Mouse (Mus musculus) induced T-regulatory cell, adult 2 months (primary cell): ENCODE data around the gene Coasy.
A peak's percentile ranks its signal among the peaks of the same experiment; 100 is the strongest.
"Not testable (repeated sequence)": the region's sequence is repeated elsewhere in the genome, so short reads cannot be mapped to it uniquely, and the experiment has no call there.

ENCODE experiments used
- DNase-seq: peaks from one replicate; pipeline ENCODE4 v3.0.0-alpha.2; 2012; ENCODE audit warnings: low read depth

Coasy gene

DNA sequence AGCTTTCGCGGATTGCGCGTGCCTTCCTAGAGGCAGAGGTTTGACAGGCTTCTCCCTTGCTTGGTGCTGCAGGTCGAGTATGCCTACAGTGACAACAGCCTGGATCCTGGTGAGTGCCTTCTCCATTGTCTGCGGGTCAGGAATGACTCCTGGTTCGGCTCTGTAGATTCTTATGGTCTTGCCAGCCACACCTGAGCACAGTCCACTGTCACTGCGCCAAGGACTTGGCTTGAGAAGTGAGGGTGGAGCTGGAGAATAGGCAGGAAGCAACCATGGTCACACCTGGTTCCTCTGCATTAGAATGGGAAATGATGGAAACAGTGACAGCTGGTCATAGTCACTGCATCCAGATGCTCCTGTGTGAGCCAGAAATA, 5.3 kb downstream of the Coasy start:
- no peak for DNase-seq

DNA sequence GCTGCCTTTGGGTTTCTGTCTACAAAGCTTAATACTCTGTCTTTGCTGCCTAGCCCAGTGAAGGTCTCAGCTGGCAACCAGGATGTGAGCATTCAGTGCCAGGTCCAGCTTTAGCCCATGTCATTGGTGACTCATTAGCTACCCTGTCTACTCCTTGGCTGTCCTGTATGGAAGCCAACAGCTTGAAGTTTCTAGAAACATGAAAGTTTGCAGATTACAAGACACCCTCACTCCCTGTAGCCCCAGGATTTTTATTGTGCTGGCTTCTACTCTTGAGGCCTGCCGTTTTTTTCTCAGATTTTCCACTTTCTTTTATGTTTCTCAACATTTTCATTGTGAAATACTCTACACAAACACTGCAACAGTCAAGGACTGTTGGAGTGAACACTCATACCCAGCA, 7.6 kb downstream of the Coasy start:
- no peak for DNase-seq

DNA sequence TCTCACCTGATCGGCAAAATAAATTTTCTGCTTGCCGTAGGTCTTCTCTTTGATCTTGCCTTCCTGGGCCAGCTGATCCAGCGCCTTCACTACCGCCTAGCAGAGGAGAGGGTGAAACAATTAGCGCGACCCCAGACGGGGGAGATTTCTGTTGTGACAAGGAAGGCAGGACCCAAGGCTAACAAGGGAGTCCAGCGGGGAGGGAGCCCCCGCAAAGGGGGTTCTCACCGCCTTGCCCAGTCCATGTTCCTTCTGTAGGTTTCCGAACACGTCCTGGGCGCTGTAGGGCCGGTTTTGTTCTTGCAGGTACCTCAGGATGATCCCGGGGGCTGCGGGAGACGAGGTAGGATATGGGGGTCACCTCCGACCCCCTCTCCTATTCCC, 12.6 kb downstream of the Coasy start:
- no peak for DNase-seq

DNA sequence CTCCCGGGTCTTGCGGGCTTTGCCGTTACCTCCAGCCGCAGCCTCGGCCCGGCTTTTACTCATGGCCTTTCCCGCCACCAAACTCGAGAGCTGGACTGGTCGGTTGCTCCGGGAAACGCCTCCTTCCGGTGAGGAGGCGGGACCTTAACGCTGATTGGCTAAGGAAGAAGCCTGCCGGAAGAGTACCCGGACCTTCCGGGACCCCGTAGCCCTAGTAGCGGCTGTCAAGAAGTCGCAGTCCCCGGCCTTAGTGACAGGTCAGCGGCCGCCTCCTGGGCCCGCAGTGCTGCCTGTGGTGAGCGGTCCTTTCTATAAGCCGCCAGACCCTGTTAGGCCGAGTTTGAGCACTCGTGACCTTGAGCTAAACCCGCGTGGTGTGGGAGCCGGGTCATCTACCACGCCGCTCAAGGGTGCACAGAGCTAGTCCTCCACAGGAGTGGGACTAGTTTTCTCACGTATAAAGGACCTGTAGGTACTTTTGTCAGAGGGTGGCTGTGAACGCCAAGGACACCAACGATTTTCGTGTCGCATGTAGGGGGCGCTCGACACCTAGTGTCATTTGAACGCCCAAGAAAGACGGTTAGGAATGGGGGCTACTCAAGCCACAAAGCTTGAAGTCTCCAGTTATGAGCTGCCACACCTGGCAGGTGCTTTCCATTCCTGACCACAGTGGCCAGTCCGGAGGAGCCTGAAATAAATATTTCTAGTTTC, 13.1 kb downstream of the Coasy start, which contains the start of gene Psmc3ip:
Psmc3ip (minus strand) TSS at position 123 of the 711 bp plus-strand sequence.
- peak; percentile 96 for DNase-seq

DNA sequence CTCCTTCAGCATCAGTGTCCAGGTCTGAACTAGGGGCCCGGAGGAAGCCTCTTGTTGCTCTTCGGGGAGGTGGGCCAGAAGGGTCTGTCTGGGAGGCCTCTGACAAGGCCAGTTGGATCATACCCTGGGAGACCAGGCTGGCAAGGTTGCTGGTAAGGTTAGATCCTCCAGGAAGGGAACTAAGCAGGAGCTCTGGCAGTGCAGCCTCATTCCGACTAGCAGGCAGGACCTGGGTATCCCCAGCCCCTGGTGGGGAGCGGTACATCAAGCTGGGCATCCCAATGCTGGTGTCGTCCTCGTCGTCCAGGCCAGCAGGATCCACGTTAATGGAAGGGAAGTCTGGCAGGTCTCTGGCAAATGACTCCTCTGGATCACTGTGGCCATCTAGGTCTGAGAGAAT, 15.9 kb downstream of the Coasy start:
- no peak for DNase-seq

DNA sequence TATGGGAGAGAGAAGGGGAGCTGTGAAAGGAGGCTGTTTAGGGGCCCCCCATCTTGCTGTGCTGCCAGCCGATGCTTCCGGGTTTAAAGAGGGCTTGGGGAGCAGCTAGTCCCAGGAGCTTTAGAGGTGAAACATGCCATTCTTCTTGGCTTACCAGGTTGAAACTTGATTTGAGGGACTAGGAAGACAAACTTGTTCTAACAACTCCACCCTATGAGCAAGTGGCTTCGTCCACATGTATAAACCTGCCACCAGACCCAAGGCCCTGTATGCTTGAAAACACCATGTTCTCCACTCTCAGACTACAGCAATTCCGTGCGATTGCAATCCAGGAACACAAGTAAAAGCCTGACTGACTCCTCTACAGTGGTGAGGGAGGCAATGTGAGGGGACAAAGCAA, 20.6 kb downstream of the Coasy start:
- no peak for DNase-seq

DNA sequence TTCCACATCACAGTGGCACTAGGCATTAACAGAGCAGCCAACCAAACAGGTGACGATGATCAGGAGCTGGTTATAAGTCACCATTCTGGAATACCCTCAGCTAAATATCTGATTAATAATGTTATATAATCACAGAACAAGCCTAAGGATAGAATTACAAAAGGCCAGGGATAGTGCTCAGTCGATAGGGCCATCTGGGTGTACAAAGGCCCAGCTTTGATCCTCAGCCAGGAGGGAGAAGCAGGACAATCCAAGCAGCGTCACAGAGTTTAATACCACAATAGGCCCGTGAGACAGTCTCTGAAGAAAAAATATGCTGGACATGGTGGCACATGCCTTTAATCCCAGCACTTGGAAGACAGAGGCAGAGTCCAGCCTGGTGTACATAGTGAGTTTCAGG, 27.0 kb downstream of the Coasy start:
- DNase-seq, result no peak

DNA sequence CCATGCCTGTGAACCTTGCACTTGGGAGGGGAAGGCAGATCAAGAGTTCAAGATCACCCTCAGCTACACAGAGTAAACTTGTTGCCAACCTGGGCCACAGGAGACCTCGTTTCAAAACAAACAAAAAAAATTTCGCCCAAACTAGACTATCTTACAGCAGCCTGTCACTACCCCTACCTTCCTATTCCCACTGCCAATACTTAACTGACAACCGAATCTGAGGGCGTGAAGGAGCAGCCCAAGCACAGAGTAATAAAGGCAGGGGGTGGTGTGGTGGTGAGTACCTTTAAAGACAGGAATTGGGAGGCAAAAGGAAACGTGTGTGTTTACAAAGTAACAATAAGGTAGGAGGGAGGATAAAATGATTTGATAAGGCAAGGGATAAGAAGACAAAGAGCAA, 28.3 kb downstream of the Coasy start:
- DNase-seq, result no peak

DNA sequence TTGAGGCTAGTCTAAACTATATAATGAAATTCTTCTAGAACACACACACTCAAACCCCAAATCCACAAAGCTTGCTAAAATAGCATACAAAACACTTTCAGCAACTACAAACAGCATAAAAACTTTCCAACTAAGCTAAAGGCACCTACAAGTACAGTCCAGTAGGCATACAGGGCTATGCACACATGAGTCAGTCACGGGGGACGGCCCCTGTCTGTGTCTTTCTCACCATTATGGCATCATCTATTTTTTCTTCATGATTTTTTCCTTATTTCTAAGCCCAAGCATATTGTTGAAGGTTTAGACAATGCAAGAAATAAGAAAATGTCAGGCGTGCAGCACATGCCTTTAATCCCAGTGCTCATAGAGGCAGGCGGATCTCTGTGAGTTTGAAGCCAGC, 28.8 kb downstream of the Coasy start:
- DNase-seq, result no peak

DNA sequence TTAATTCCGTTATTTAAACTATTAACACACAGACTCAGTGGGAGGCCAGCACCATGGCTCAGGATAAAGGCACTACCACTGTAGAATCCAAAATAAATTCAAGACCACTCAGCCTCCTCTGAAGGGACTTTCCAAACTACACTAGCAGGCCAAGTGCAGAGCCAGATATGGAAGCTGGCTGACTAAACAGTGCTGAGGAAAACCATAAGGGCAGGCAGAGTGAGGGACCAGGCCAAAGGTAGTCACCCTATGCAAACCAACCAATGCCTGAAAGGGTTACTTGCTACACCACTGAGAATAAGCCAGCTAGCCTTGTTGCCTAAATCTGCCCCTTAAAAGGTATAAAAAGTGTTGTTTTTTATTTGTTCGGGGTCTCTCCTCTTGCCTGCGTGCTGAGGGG, 29.8 kb downstream of the Coasy start:
- no peak for DNase-seq

DNA sequence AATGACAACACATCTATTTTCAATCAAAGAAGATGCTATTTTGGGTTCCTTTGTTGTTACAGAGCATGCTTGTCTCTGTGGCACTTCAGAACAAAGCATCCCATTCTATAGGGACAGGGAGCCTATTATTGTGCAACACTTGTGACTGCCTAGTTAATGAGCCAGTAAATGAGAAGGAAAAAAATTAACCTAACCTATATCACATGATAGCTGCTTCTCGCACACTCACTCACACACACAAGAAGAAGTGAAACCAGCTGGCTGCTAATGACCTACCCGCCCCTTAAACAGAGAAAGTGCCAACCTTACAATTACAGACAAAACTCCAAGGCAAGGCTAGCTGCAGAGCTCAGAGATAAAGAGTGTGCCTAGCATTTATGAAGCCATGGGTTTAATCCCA, 33.2 kb downstream of the Coasy start:
- DNase-seq, result no peak

DNA sequence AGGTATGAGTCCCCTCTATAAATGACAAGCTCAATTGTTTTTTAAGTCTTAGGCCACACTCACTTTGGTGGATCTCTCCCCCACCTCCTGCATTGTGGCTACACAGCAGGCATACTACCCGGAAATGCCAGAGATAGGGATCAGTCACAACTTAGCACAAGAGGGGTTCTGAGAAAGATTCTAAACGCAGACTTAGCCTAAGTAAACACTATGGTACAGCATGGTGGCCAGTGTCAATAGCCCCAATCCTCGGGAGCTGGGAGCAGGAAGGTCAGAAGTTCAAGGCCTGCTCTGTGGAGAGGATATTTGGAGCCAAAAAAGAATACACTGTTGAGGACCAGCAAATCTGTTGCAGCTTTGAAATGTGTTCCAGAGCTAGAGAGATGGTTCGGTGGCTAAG, 35.7 kb downstream of the Coasy start:
- peak; percentile 47 for DNase-seq

DNA sequence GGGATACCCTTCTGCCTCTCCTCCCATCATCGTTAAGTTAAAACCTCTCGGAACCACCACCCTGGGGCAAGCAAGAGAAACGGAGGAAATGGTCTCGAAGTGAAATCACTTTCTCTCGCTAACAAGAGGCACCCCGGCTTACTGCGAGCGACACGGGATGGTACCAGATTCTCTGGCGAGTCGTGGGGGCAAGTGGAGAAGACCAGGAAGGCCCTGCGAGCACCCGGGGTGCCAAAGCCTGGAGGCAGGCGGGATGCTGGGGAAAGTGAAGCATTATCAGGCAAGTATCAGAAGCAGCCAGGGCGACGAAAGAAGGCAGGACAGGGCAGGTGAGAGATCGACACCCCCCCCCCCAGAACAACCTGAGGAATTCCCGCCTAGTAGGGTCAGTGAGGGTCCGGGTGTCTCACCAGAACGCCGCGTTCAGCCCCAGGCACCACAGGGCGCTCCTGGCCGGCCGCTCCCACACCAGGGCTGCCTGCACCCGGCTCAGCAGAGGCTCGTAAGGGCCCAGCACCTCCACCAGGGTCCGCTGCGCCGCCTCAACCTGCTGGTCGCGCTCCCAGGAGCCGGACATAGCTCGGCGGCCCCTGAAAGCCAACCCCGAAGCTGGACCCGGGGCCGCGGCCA, 36.9 kb downstream of the Coasy start:
- DNase-seq, result peak; percentile 61

DNA sequence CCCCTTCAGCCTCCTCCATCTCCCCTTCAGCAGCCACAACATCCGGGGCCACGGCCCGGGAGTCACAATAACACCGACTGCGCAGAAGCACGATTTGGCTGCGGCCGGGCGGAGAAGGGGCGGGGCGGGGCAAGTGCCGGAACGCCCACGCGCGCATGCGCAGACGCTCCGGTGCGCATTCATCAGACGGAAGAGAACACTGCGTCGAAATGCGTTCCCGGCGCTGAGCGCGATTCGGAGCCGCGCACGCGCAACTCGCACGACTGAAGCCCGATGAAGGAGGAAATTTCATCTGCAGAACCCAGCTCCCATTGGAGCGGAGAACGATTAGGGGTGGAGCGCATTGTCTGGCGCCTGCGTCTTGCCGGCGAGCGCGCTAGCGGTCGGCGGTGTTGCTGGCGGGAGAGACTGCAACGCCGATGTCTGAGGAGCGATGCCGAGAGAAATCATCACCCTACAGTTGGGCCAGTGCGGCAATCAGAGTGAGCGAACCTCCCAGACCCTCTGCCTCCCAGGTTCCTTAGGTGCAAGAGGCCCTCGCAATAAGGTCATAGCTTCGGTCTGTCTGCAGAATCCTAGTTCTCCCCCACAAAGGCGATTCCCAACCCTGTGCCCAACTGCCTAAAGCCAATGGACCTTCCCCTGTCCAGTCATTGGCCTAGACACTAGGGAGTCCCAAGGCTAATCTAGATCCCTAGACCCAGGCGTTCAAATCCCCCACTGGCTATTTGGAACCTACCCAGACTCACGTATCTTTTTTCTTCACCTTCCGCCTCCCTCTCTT, 37.6 kb downstream of the Coasy start, which contains the start of the genes Retreg3 and Tubg1:
Retreg3 (minus strand) TSS at position 133 of the 784 bp plus-strand sequence.
Tubg1 (plus strand) TSS at position 178 of the 784 bp plus-strand sequence.
- peak; percentile 100 for DNase-seq

DNA sequence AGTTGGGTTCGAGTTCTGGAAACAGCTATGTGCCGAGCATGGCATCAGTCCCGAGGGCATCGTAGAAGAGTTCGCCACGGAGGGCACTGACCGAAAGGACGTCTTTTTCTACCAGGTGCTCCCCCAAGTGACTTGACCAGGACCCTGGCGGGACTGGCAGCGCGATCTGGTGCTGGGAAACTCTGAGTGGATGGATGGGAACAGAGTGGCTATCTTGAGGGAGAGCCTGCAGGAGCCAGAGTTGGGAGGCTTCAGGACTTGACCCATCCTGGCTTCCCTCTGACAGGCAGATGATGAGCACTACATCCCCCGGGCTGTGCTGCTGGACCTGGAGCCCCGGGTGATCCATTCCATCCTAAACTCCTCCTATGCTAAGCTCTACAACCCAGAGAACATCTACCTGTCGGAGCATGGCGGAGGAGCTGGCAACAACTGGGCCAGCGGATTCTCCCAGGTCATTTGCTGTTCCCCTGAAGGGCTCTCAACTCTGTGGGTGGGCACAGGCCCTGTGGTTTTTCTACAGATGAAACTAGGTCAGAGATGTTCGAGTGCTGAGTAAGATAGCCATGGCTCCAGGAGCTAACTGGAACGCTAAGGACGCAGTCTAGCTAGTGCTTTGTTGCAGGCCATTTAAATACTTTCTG, 38.3 kb downstream of the Coasy start:
- DNase-seq, result no peak

DNA sequence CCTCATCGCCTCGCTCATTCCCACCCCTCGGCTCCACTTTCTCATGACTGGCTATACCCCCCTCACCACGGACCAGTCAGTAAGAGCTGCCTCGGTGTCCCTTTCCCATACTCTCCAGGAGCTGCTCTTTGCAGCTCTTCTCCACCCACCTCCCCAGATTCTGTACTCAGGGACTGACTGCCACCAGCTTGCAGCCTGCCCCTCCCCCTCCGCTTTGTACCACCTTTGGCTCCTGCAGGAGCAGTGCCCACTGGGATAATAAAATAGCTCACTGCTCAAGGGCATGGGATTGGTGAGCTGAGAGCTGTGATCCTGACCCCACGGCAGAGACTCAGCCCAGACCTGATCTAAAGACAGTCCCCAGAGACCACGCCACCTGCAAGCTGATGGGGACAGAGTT, 42.1 kb downstream of the Coasy start:
- not testable (repeated sequence) for DNase-seq

DNA sequence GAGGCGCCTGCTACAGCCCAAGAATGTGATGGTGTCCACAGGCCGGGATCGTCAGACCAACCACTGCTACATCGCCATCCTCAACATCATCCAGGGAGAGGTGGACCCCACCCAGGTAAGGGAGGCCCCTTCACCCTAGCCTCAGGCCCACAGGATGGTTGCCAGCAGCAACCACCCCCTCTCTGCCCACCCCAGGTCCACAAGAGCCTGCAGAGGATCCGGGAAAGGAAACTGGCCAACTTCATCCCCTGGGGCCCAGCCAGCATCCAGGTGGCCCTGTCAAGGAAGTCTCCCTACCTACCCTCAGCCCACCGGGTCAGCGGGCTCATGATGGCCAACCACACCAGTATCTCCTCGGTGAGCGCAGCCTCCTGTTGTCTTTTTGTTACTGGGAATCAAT, 42.6 kb downstream of the Coasy start:
- DNase-seq, result not testable (repeated sequence)

DNA sequence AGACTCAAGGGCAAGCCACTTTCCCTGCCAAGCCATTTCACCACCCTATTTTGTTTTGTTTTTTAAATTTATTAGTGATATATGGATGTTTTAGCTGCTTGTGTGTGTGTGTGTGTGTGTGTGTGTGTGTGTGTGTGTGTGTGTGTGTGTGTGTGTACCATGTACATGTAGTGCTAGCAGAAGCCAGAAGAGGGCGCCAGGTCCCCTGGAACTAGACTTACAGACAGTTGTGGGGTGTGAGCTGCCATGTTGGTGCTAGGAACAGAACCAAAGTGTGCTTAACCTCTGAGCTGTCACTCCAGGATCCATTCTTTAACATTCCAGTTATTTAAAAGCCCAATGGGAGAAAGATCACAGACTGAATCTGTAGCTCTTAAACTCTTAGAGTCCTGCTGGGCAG, 44.7 kb downstream of the Coasy start:
- DNase-seq, result peak; percentile 42

DNA sequence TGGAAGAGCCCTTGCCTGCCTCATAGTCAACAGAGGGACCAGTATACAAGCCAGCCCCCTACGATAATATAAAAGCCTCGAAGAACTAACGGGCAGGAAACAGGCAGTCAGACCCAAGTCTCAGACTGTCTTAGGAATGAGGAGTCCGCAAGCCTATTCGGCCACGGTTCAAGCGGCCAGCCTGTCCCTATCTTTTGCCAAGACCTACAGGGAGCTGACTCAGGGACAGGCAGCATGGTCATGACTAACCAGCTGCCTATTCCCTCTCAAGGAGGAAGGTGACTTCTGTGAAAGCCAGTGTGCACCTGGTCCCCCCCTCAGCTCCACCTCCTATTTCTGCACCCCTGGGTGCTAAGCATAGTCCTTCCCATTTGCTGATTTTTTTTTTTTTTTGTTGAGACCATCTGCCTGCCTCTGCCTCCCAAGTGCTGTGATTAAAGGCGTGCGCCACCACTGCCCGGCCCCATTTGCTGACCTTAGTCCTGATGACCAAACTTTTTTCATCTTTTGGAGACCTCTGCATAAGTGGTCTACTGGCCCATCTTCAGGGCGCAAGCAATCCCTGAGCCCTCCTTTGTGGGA, 46.7 kb downstream of the Coasy start:
- DNase-seq, result no peak

DNA sequence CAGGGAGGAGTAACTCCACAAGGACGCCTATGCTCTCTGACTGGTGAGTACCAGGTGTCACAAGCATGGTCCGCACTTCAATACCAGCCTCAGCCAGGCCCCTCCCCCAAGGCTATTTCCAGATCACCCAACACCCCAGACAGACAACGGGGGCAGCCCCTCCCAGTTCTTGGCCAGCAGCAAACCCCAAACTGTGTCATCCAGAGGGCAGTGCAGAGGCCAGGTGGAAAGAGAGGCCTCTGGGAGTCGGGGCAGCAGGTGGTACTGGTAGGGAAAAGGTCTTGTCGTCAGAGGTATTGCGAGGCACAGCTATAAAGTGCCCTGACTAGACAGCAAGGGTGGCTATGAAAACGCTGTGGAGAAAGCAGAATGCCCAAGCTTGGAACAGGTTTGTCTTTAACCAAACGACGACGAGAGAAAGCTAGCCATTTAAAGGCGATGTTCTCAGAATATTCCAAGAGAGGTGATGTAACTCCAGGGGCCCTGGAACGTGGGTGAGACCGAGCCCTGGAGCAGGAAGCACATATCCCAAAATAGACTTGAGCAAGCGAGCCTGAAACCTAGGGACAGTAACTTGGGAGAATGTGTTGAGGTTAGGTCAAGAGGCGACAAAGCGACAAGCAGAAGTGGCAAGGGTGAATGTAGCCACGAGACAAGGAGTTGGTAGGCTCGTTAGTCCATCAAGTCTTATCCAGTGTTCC, 47.8 kb downstream of the Coasy start:
- DNase-seq, result no peak

DNA sequence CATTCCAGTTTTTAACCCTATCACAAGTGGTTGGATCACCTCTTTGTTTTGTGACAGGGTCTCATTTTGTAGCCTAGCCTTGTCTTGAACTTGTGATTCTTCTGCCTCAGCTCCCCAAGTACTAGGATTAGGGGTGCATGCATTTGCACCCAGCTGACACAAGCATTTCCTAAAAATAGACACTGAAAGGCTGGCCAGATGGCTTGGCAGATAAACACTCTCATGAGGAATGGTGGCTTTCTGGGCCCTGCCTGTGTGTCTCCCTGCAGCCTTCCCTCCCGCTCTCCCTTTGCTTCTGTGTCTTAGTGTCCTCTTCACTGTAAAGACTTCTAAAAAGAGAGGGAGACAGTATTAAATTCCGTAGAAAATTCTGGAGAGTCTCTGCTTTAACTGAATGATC, 48.8 kb downstream of the Coasy start:
- no peak for DNase-seq

DNA sequence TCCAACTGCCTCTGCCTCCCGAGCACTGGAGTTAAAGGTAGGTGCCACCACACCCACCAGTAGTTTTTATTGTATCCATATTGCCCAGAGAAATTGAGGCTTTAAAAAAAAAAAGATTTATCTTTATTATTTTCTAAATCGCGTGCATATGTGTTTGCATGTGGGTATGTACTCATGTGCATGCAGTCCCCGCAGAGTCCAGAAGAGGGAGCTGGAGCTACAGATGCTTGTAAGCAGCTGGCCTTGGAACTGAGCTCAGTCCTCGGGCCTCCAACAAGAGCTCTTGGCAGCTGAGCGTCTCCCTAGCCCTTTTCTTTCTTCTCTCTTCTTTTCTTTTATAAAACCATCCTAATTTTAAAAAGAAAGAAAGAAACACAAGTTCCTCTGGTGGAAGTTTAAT, 49.3 kb downstream of the Coasy start:
- DNase-seq, result peak; percentile 72
